Mouse (Mus musculus) thymus, adult 2 months (tissue): Measurements from ENCODE around the gene Mdk.

Experiments used
- CTCF ChIP-seq: fragments of 200-500 bp; IDR thresholded peaks from 2 replicates; pipeline ENCODE4 v1.5.1; 2012; ENCODE audit warnings: mild to moderate bottlenecking, control low read depth, low read length, moderate library complexity, borderline replicate concordance; ENCODE audit not compliant: control insufficient read depth, poor library complexity, insufficient read depth; ENCODE audit errors: extremely low read depth
- POLR2A ChIP-seq: fragments of 200-500 bp; IDR thresholded peaks from 2 replicates; pipeline ENCODE4 v1.6.1; 2012; ENCODE audit warnings: mild to moderate bottlenecking, low read length, control low read depth, moderate library complexity; ENCODE audit not compliant: control insufficient read depth, poor library complexity, insufficient read depth; ENCODE audit errors: extremely low read depth

DNA sequence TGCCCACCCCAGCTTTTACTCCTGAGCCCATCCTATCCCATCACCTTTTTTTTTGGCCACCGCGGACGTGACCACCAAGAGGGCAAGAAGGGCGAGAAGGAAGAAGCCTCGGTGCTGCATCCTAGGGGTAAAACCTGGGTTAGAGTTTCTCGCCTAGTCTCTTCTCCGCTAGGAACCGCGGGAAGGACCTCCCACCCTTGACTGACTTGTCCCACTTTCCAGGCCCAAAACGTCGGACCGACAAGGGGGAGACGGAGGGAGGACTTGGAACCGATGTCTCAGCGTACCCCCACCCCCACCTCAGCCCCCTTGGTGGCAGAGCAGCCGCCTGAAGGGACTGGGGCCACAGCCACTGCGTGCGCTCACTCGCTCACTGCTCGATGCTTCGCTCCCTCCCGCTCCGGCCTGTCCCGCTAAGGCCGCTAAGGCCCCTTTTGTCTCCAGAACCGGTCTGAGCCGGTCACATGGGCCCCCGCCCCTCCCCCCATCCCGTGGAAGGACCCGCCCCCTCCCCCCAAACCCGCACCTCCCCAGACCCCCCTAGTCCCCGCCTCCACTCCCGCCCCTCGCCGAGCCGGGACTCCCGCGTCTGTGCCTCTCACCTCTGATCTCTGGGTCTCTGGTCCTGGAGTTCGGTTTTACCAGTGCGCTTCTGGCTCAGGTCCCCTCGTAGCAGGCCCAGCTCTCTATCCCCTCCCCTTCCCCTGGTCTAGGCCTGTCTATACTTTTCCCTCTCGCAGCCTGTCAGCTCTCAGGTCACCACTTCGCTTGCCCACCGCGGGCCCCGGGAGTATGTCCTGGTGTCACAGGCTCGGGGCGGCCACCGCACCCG lies 553 bp downstream of the Mdk start:
- no peak for TF ChIP-seq POLR2A
- no peak for TF ChIP-seq CTCF
